Mouse (Mus musculus): ENCODE measurements at regions not wholly inside any gene's neighbourhood (a gene's known extent, or its start where the extent isn't known, plus 50 kb on each side); places are given as distances from the start of the nearest gene placed in this dataset.

GRCm38 (mm10) chr19:36178828-36179251, 58.9 kb upstream of the Ankrd1 start:
- DNase-seq: peak; percentile 22

- DNase-seq: no peak
Measured at GRCm38 (mm10) chr19:36180329-36180728, 60.4 kb upstream of the Ankrd1 start.

- DNase-seq: no peak
Measured at GRCm38 (mm10) chr19:36181535-36181934, 61.6 kb upstream of the Ankrd1 start.

GRCm38 (mm10) chr19:36183127-36183526, 63.2 kb upstream of the Ankrd1 start:
- peak; percentile 78 for DNase-seq

- no peak for DNase-seq
Measured at GRCm38 (mm10) chr19:36189662-36190061, 69.8 kb upstream of the Ankrd1 start.

- DNase-seq: no peak
Measured at GRCm38 (mm10) chr19:36191641-36192040, 71.7 kb upstream of the Ankrd1 start.

GRCm38 (mm10) chr19:36204269-36204668, 84.4 kb upstream of the Ankrd1 start:
- DNase-seq: no peak

- no peak for DNase-seq
Measured at GRCm38 (mm10) chr19:36204965-36205718, 85.2 kb upstream of the Ankrd1 start.

GRCm38 (mm10) chr19:36207735-36208288, 87.9 kb upstream of the Ankrd1 start:
- DNase-seq: peak; percentile 31

- DNase-seq: no peak
Measured at GRCm38 (mm10) chr19:36208419-36208818, 88.5 kb upstream of the Ankrd1 start.

GRCm38 (mm10) chr19:36213461-36213860, 93.6 kb upstream of the Ankrd1 start:
- DNase-seq: no peak

- peak; percentile 67 for DNase-seq
Measured at GRCm38 (mm10) chr19:36214188-36214968, 94.5 kb upstream of the Ankrd1 start.

- no peak for DNase-seq
Measured at GRCm38 (mm10) chr19:36217177-36217576, 97.3 kb upstream of the Ankrd1 start.

GRCm38 (mm10) chr19:36217605-36218004, 97.7 kb upstream of the Ankrd1 start:
- no peak for DNase-seq

- no peak for DNase-seq
Measured at GRCm38 (mm10) chr19:36218921-36219320, 99.0 kb upstream of the Ankrd1 start.

GRCm38 (mm10) chr19:36221104-36221503, 101.2 kb upstream of the Ankrd1 start:
- no peak for DNase-seq

GRCm38 (mm10) chr19:36221596-36221995, 101.7 kb upstream of the Ankrd1 start:
- DNase-seq: no peak

- no peak for DNase-seq
Measured at GRCm38 (mm10) chr19:36222198-36222597, 102.3 kb upstream of the Ankrd1 start.

- peak; percentile 12 for DNase-seq
Measured at GRCm38 (mm10) chr19:36224518-36224917, 104.6 kb upstream of the Ankrd1 start.

- DNase-seq: no peak
Measured at GRCm38 (mm10) chr19:36225612-36226011, 105.7 kb upstream of the Ankrd1 start.

GRCm38 (mm10) chr19:36227418-36228160, 107.7 kb upstream of the Ankrd1 start:
- peak; percentile 15 for DNase-seq

GRCm38 (mm10) chr19:36229315-36229714, 109.4 kb upstream of the Ankrd1 start:
- no peak for DNase-seq

- DNase-seq: no peak
Measured at GRCm38 (mm10) chr19:36229941-36230340, 110.0 kb upstream of the Ankrd1 start.

Measured in lung, postnatal 10 days (tissue).